Comparison of ENCODE assay signal across 11 mouse cellular contexts in genomic region chr1:136128944-136129589, GRCm38 (mm10). TPM values are rescaled to one million over a fixed set of nuclear protein-coding genes. Genes with fewer than 3 reads are reported as not detected.
DNase-seq lines count a peak whose midpoint lies in the region; ATAC-seq lines count a peak whose summit lies in the region.
"Had no signal": no experiment of that assay in that cellular context is flagged by ENCODE, and none has a peak within 500 bp of the region (broad histone marks: within the 10 kb centered on the region; RNA-seq: fewer than 3 reads in every experiment).

No protein-coding gene starts in this region.

- H3K9me3 ChIP-seq in kidney, embryonic 15.5 days (replicated peaks): no peaks in the 10 kb centered on the region
- H3K9me3 ChIP-seq in stomach, embryonic 16.5 days (replicated peaks; ENCODE audit: control insufficient read depth, low read length): no peaks in the 10 kb centered on the region
- H3K9me3 ChIP-seq: forebrain, embryonic 12.5 days had no signal

- H3K27me3 ChIP-seq in kidney, embryonic 15.5 days: peaks cover 12% of the 10 kb centered on the region
- no peaks in the 10 kb centered on the region for H3K27me3 ChIP-seq in stomach, embryonic 16.5 days (ENCODE audit: control insufficient read depth, insufficient read depth, low read length)

- H3K4me1 ChIP-seq in kidney, embryonic 15.5 days: peaks cover 71% of the 10 kb centered on the region
- peaks cover 60% of the 10 kb centered on the region for H3K4me1 ChIP-seq in stomach, embryonic 16.5 days (ENCODE audit: control insufficient read depth, insufficient read depth, low read length)

- H3K4me3 ChIP-seq in kidney, embryonic 15.5 days (replicated peaks): no peak overlapping the region
- H3K4me3 ChIP-seq in stomach, embryonic 16.5 days (replicated peaks; ENCODE audit: low read length): no peak overlapping the region
- H3K4me3 ChIP-seq: forebrain, embryonic 12.5 days had no signal

- no peaks in the 10 kb centered on the region for H3K36me3 ChIP-seq in kidney, embryonic 15.5 days
- no peaks in the 10 kb centered on the region for H3K36me3 ChIP-seq in stomach, embryonic 16.5 days (ENCODE audit: control insufficient read depth, insufficient read depth, low read length)
- H3K36me3 ChIP-seq: forebrain, embryonic 12.5 days had no signal

- no peak for DNase-seq in kidney, adult 18-20 months
- DNase-seq in retina, postnatal 1 day: peak; percentile 67
- no peak for DNase-seq in retina, embryonic 14.5 days (ENCODE audit: low spot score)
- DNase-seq in induced T-regulatory cell, adult 2 months (ENCODE audit: low read depth): peak; percentile 23
- no peak for DNase-seq in left cerebral cortex, adult 11 months (ENCODE audit: low spot score)
- DNase-seq: cerebellum, adult 11 months; embryo, embryonic 11 days; heart, postnatal 10 days had no signal

- no peak for ATAC-seq in kidney, embryonic 15.5 days (replicated peaks; ENCODE audit: low FRiP score)
- ATAC-seq in stomach, embryonic 16.5 days (ENCODE audit: insufficient read depth, low FRiP score): no peak

- 34% methylated on average over 4 of the region's 4 CpGs for WGBS in kidney, embryonic 15.5 days
- WGBS in stomach, embryonic 16.5 days: 51% methylated on average over 4 of the region's 4 CpGs

- peak overlapping the region; percentile 71 for H3K27ac ChIP-seq in kidney, embryonic 15.5 days
- peak overlapping the region; percentile 31 for H3K27ac ChIP-seq in stomach, embryonic 16.5 days (ENCODE audit: low read length)
- H3K27ac ChIP-seq: forebrain, embryonic 12.5 days had no signal

- no peak overlapping the region for H3K9ac ChIP-seq in kidney, embryonic 15.5 days
- H3K9ac ChIP-seq in stomach, embryonic 16.5 days (ENCODE audit: low read length): peak overlapping the region; percentile 40; the same call in 1 of the 2 replicates
- H3K9ac ChIP-seq: forebrain, embryonic 12.5 days had no signal

- no peak overlapping the region for H3K4me2 ChIP-seq in kidney, embryonic 15.5 days
- no peak overlapping the region for H3K4me2 ChIP-seq in stomach, embryonic 16.5 days (ENCODE audit: low read depth, low read length)

RNA-seq across cellular contexts. Expression of gene Kif21b, which starts 2.1 kb away (rescaled TPM):
- polyA plus RNA-seq in kidney, embryonic 15.5 days (2015; fragmentation: Nextera tagmentation; extraction: Ambion mirVana): 2.0 and 2.5 TPM in 2 replicates
- 2.2 and 2.3 TPM in 2 replicates for polyA plus RNA-seq in stomach, embryonic 16.5 days (2015; fragmentation: Nextera tagmentation; extraction: Ambion mirVana)

Comparison
In these comparisons a context has a peak if more than half of its experiments do, and no peak if none do; other contexts are left out.
1. DNase-seq: peak in retina, postnatal 1 day (single experiment) and induced T-regulatory cell, adult 2 months (single experiment); none in kidney, adult 18-20 months (single experiment), retina, embryonic 14.5 days (single experiment) and left cerebral cortex, adult 11 months (single experiment).